30 mouse cellular contexts compared by ENCODE assay signal in genomic region chr6:35033341-35033740, GRCm38 (mm10). TPM values are rescaled to one million over a fixed set of nuclear protein-coding genes. Genes with fewer than 3 reads are reported as not detected.
"Had no signal": no experiment of that assay in that cellular context is flagged by ENCODE, and none has a peak within 500 bp of the region (broad histone marks: within the 10 kb centered on the region; RNA-seq: fewer than 3 reads in every experiment).

No protein-coding gene starts in this region.

- H3K4me2 ChIP-seq: embryonic facial prominence, embryonic 12.5 days; embryonic facial prominence, embryonic 13.5 days; embryonic facial prominence, embryonic 15.5 days; forebrain, embryonic 12.5 days; forebrain, embryonic 13.5 days; forebrain, embryonic 15.5 days had no signal

- ATAC-seq: forebrain, embryonic 13.5 days; forebrain, embryonic 14.5 days; forebrain, embryonic 15.5 days; forebrain, embryonic 16.5 days; forebrain, postnatal 0 days had no signal

- H3K9me3 ChIP-seq: embryonic facial prominence, embryonic 10.5 days; embryonic facial prominence, embryonic 12.5 days; embryonic facial prominence, embryonic 13.5 days; embryonic facial prominence, embryonic 15.5 days; forebrain, embryonic 10.5 days; forebrain, embryonic 12.5 days; forebrain, embryonic 13.5 days; forebrain, embryonic 15.5 days had no signal

- H3K4me1 ChIP-seq: embryonic facial prominence, embryonic 10.5 days; embryonic facial prominence, embryonic 12.5 days; embryonic facial prominence, embryonic 13.5 days; embryonic facial prominence, embryonic 15.5 days; forebrain, embryonic 10.5 days; forebrain, embryonic 12.5 days had no signal

- H3K27me3 ChIP-seq: embryonic facial prominence, embryonic 12.5 days; embryonic facial prominence, embryonic 13.5 days; embryonic facial prominence, embryonic 15.5 days; forebrain, embryonic 12.5 days; forebrain, embryonic 13.5 days; forebrain, embryonic 15.5 days had no signal

- H3K4me3 ChIP-seq: embryonic facial prominence, embryonic 10.5 days; embryonic facial prominence, embryonic 12.5 days; embryonic facial prominence, embryonic 13.5 days; embryonic facial prominence, embryonic 15.5 days; erythroblast, embryonic 14.5 days; forebrain, embryonic 10.5 days; forebrain, embryonic 12.5 days; forebrain, embryonic 13.5 days; forebrain, embryonic 15.5 days; gastrocnemius, adult 2 months; heart, adult 2 months had no signal

- H3K27ac ChIP-seq: embryonic facial prominence, embryonic 10.5 days; embryonic facial prominence, embryonic 12.5 days; embryonic facial prominence, embryonic 13.5 days; embryonic facial prominence, embryonic 15.5 days; forebrain, embryonic 10.5 days; forebrain, embryonic 12.5 days; forebrain, embryonic 13.5 days; forebrain, embryonic 15.5 days; gastrocnemius, adult 2 months; heart, adult 2 months had no signal

- DNase-seq: cerebellum, adult 2 months; cerebellum, adult 8-10 months; cerebellum, adult 9-10 months; cerebellum, adult 9-11 months; cerebellum, postnatal 10 days; cerebellum, postnatal 14 days; cerebellum, postnatal 25 days; cerebellum, postnatal 36 days; embryo, embryonic 11 days; forebrain, postnatal 0 days; gastrocnemius, adult 2 months; gastrocnemius, postnatal 10 days; gastrocnemius, postnatal 14 days; gastrocnemius, postnatal 25 days; gastrocnemius, postnatal 36 days; heart, adult 18-20 months; heart, adult 2 months had no signal

- H3K36me3 ChIP-seq: forebrain, embryonic 12.5 days; forebrain, embryonic 15.5 days had no signal

- H3K9ac ChIP-seq: embryonic facial prominence, embryonic 12.5 days; embryonic facial prominence, embryonic 13.5 days; embryonic facial prominence, embryonic 15.5 days; forebrain, embryonic 12.5 days; forebrain, embryonic 13.5 days; forebrain, embryonic 15.5 days; forebrain, postnatal 0 days had no signal

RNA-seq across cellular contexts. Expression of gene Slc23a4, which starts 45.1 kb away (rescaled TPM):
- total RNA-seq: gastrocnemius, adult 2 months; gastrocnemius, adult 8-10 months; gastrocnemius, postnatal 36 days had no signal
- polyA plus RNA-seq: embryonic facial prominence, embryonic 11.5 days; erythroblast, embryonic 14.5 days had no signal
